Mouse (Mus musculus): Measurements from ENCODE around the gene Tbl3.
"Not testable (repeated sequence)": the region's sequence is repeated elsewhere in the genome, so short reads cannot be mapped to it uniquely, and the experiment has no call there.

The Tbl3 gene

GRCm38 (mm10) chr17:24727618-24728017 lies 20.2 kb upstream of the Tbl3 start, which contains the start of gene Rpl3l:
Gene Rpl3l (plus strand): TSS chr17:24727820.
- DNase-seq (ENCODE audit: low spot score) = no peak

- DNase-seq (ENCODE audit: low spot score) = no peak
Measured at GRCm38 (mm10) chr17:24725637-24726390, 18.4 kb upstream of the Tbl3 start.

GRCm38 (mm10) chr17:24724184-24724583 lies 16.7 kb upstream of the Tbl3 start, which contains the start of gene Ndufb10:
Gene Ndufb10 (minus strand): TSS chr17:24724478.
- DNase-seq (ENCODE audit: low spot score) = peak; percentile 95

GRCm38 (mm10) chr17:24723881-24724180 lies 16.4 kb upstream of the Tbl3 start:
- DNase-seq (ENCODE audit: low spot score) = no peak

GRCm38 (mm10) chr17:24723122-24723880 lies 15.8 kb upstream of the Tbl3 start:
- DNase-seq (ENCODE audit: low spot score) = no peak

- DNase-seq (ENCODE audit: low spot score) = no peak
Measured at GRCm38 (mm10) chr17:24722220-24722924, 14.9 kb upstream of the Tbl3 start.

- not testable (repeated sequence) for DNase-seq (ENCODE audit: low spot score)
Measured at GRCm38 (mm10) chr17:24721383-24721955, 14.0 kb upstream of the Tbl3 start.

GRCm38 (mm10) chr17:24720616-24721015 lies 13.2 kb upstream of the Tbl3 start:
- DNase-seq (ENCODE audit: low spot score) = not testable (repeated sequence)

GRCm38 (mm10) chr17:24719494-24720222 lies 12.2 kb upstream of the Tbl3 start:
- DNase-seq (ENCODE audit: low spot score) = peak; percentile 99

- DNase-seq (ENCODE audit: low spot score) = not testable (repeated sequence)
Measured at GRCm38 (mm10) chr17:24718938-24719337, 11.5 kb upstream of the Tbl3 start.

- DNase-seq (ENCODE audit: low spot score) = no peak
Measured at GRCm38 (mm10) chr17:24717943-24718342, 10.5 kb upstream of the Tbl3 start, which contains the start of the genes Rnf151 and Rps2. Gene Rnf151 (minus strand): TSS chr17:24718063. Gene Rps2 (plus strand): TSS chr17:24718116.

GRCm38 (mm10) chr17:24716166-24716682 lies 8.8 kb upstream of the Tbl3 start:
- no peak for DNase-seq (ENCODE audit: low spot score)

GRCm38 (mm10) chr17:24715556-24715955 lies 8.1 kb upstream of the Tbl3 start:
- no peak for DNase-seq (ENCODE audit: low spot score)

GRCm38 (mm10) chr17:24708646-24709045 lies 1.2 kb upstream of the Tbl3 start:
- peak; percentile 52 for DNase-seq (ENCODE audit: low spot score)

GRCm38 (mm10) chr17:24707801-24708425 lies 453 bp upstream of the Tbl3 start:
- no peak for DNase-seq (ENCODE audit: low spot score)

- no peak for DNase-seq (ENCODE audit: low spot score)
Measured at GRCm38 (mm10) chr17:24705821-24706220, 1.6 kb downstream of the Tbl3 start.

GRCm38 (mm10) chr17:24701251-24701650 lies 6.2 kb downstream of the Tbl3 start:
- DNase-seq (ENCODE audit: low spot score) = no peak

GRCm38 (mm10) chr17:24699473-24699872 lies 8.0 kb downstream of the Tbl3 start:
- no peak for DNase-seq (ENCODE audit: low spot score)

GRCm38 (mm10) chr17:24698715-24699114 lies 8.7 kb downstream of the Tbl3 start:
- DNase-seq (ENCODE audit: low spot score) = no peak

- DNase-seq (ENCODE audit: low spot score) = no peak
Measured at GRCm38 (mm10) chr17:24697985-24698384, 9.5 kb downstream of the Tbl3 start.
